Comparison of ENCODE assay signal across 15 mouse cellular contexts in the genomic region with DNA sequence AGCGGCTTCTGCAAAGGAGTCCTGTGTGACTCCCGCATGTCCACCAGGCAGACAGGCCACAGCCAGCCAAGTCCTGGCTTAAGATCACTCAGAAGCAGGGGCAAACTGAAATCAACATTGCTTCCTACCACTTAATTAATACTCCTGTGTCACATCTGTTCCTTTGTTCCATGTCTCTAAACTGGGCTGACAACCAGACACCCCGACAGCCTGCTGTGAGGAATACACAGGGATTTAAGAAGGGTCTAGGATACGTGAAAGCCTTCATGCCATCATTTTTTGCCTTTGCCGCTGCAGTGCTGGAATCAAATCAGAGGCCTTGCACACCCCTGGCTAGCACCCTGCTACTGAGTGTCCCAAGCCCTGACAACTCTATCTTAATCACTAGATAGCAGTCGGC. TPM values are rescaled to one million over a fixed set of nuclear protein-coding genes. Genes with fewer than 3 reads are reported as not detected.
DNase-seq lines count a peak whose midpoint lies in the region; ATAC-seq and TF ChIP-seq lines count a peak whose summit lies in the region.
"Had no signal": no experiment of that assay in that cellular context is flagged by ENCODE, and none has a peak within 500 bp of the region (broad histone marks: within the 10 kb centered on the region; RNA-seq: fewer than 3 reads in every experiment).

No protein-coding gene starts in this region.

- H3K4me2 ChIP-seq in hindbrain, postnatal 0 days (ENCODE audit: low read depth, low read length) = no peak overlapping the region
- H3K4me2 ChIP-seq: stomach, embryonic 15.5 days had no signal

- H3K4me1 ChIP-seq in hindbrain, postnatal 0 days (ENCODE audit: insufficient read depth, low read length) = peaks cover 5% of the 10 kb centered on the region; the same call in 1 of the 2 replicates

- no peaks in the 10 kb centered on the region for H3K27me3 ChIP-seq in hindbrain, postnatal 0 days (ENCODE audit: insufficient read depth, low read length)
- H3K27me3 ChIP-seq: stomach, embryonic 15.5 days had no signal

- peak; percentile 47; the same call in 1 of the 2 replicates for ATAC-seq in hindbrain, postnatal 0 days
- ATAC-seq: liver, postnatal 0 days had no signal

- no peak for TF ChIP-seq CTCF in hindbrain, postnatal 0 days (IDR thresholded peaks at IDR 0.05; ENCODE audit: low read depth)

- DNase-seq in cerebellum, postnatal 10 days = peak; percentile 26 to 32
- DNase-seq in cerebellum, postnatal 4 days (ENCODE audit: low spot score in 2 of 2) = no peak
- DNase-seq in left cerebral cortex, postnatal 4 days = peak; percentile 26
- DNase-seq in left cerebral cortex, postnatal 10 days (ENCODE audit: extremely low spot score in 1 of 2, low spot score in 2 of 2) = no peak
- peak; percentile 41 for DNase-seq in MN1 (ENCODE audit: low spot score)
- DNase-seq in hindbrain, postnatal 0 days (ENCODE audit: low spot score) = peak; percentile 40
- DNase-seq in ovary, adult 18-20 months (ENCODE audit: low spot score) = no peak
- no peak for DNase-seq in spleen, postnatal 14 days (ENCODE audit: low spot score in 2 of 2)
- DNase-seq: adrenal gland, postnatal 10 days; cerebellum, adult 9-10 months; gastrocnemius, postnatal 10 days; liver, postnatal 0 days; thymus, postnatal 4 days had no signal

- no peak overlapping the region for H3K4me3 ChIP-seq in hindbrain, postnatal 0 days (ENCODE audit: low read length)
- H3K4me3 ChIP-seq: left cerebral cortex, adult 2 months; stomach, embryonic 15.5 days had no signal

- no peak overlapping the region for H3K9ac ChIP-seq in hindbrain, postnatal 0 days (replicated peaks; ENCODE audit: low read length)
- H3K9ac ChIP-seq: liver, postnatal 0 days; stomach, embryonic 15.5 days had no signal

- intact Hi-C loops in left cerebral cortex, postnatal 4 days (cut with DNase I) = no loop called here
- intact Hi-C loops in left cerebral cortex, postnatal 10 days (cut with DNase I) = no loop called here

- H3K9me3 ChIP-seq in hindbrain, postnatal 0 days (ENCODE audit: low read length) = no peaks in the 10 kb centered on the region
- H3K9me3 ChIP-seq: stomach, embryonic 15.5 days had no signal

- H3K27ac ChIP-seq in hindbrain, postnatal 0 days = no peak overlapping the region
- H3K27ac ChIP-seq: left cerebral cortex, adult 2 months; stomach, embryonic 15.5 days had no signal

- H3K36me3 ChIP-seq in hindbrain, postnatal 0 days (ENCODE audit: insufficient read depth, low read length) = no peaks in the 10 kb centered on the region
- H3K36me3 ChIP-seq: stomach, embryonic 15.5 days had no signal

- 26% methylated on average over 6 of the region's 6 CpGs for WGBS in hindbrain, postnatal 0 days

RNA-seq across cellular contexts. Expression of a gene that starts 12.8 kb away (rescaled TPM):
- 10 to 100 TPM; 55.7 to 55.8 TPM for total RNA-seq in left cerebral cortex, postnatal 4 days (2021)
- 10 to 100 TPM; 74.9 to 80.1 TPM for total RNA-seq in left cerebral cortex, postnatal 10 days (2021)
- total RNA-seq in hindbrain, postnatal 0 days (2014; rRNA removed) = 22.3 and 23.4 TPM in 2 replicates
- 11.9 and 12.3 TPM in 2 replicates for polyA plus RNA-seq in hindbrain, postnatal 0 days (2015; fragmentation: Nextera tagmentation; extraction: Ambion mirVana)

Comparison
In these comparisons a context has a peak if more than half of its experiments do, and no peak if none do; other contexts are left out.
1. DNase-seq: peak in cerebellum, postnatal 10 days (2 of 2), left cerebral cortex, postnatal 4 days (single experiment), MN1 (single experiment) and hindbrain, postnatal 0 days (single experiment); none in cerebellum, postnatal 4 days (0 of 2), left cerebral cortex, postnatal 10 days (0 of 2), ovary, adult 18-20 months (single experiment) and spleen, postnatal 14 days (0 of 2).